Comparison of ENCODE assay signal across 17 mouse cellular contexts in genomic region chr8:91793846-91794245, GRCm38 (mm10). TPM values are rescaled to one million over a fixed set of nuclear protein-coding genes. Genes with fewer than 3 reads are reported as not detected.
DNase-seq lines count a peak whose midpoint lies in the region; ATAC-seq and TF ChIP-seq lines count a peak whose summit lies in the region.
"Had no signal": no experiment of that assay in that cellular context is flagged by ENCODE, and none has a peak within 500 bp of the region (broad histone marks: within the 10 kb centered on the region; RNA-seq: fewer than 3 reads in every experiment).

No protein-coding gene starts in this region.

- no peaks in the 10 kb centered on the region for H3K9me3 ChIP-seq in heart, embryonic 10.5 days
- no peaks in the 10 kb centered on the region for H3K9me3 ChIP-seq in forebrain, embryonic 13.5 days (replicated peaks)
- H3K9me3 ChIP-seq in hindbrain, embryonic 15.5 days = no peaks in the 10 kb centered on the region
- no peaks in the 10 kb centered on the region for H3K9me3 ChIP-seq in midbrain, postnatal 0 days (ENCODE audit: low read length)
- H3K9me3 ChIP-seq: limb, embryonic 13.5 days had no signal

- H3K4me1 ChIP-seq in heart, embryonic 10.5 days = peaks cover 21% of the 10 kb centered on the region
- H3K4me1 ChIP-seq in forebrain, embryonic 13.5 days = peaks cover 14% of the 10 kb centered on the region; the same call in 1 of the 2 replicates
- peaks cover 20% of the 10 kb centered on the region for H3K4me1 ChIP-seq in hindbrain, embryonic 15.5 days (replicated peaks)
- H3K4me1 ChIP-seq in midbrain, postnatal 0 days (ENCODE audit: insufficient read depth, low read length) = peaks cover 7% of the 10 kb centered on the region; the same call in 1 of the 2 replicates

- no peak overlapping the region for H3K4me2 ChIP-seq in forebrain, embryonic 13.5 days
- no peak overlapping the region for H3K4me2 ChIP-seq in hindbrain, embryonic 15.5 days
- no peak overlapping the region for H3K4me2 ChIP-seq in midbrain, postnatal 0 days (ENCODE audit: low read depth, low read length, poor library complexity, severe bottlenecking)
- H3K4me2 ChIP-seq: limb, embryonic 13.5 days had no signal

- no peak for DNase-seq in heart, embryonic 10.5 days (ENCODE audit: low spot score)
- DNase-seq in heart, postnatal 4 days = no peak
- peak; percentile 58 for DNase-seq in midbrain, postnatal 0 days (ENCODE audit: low spot score)
- DNase-seq in adipocyte (ENCODE audit: low spot score) = no peak
- DNase-seq in thymus, postnatal 10 days (ENCODE audit: low spot score in 2 of 2) = no peak
- no peak for DNase-seq in natural killer cell, adult 2 months (ENCODE audit: low spot score in 2 of 2)
- DNase-seq: cerebellum, adult 11-12 months; heart, adult 18-20 months; kidney, postnatal 10 days; lung, adult 2 months; right cerebral cortex, postnatal 14 days; thymus, postnatal 25 days had no signal

- 43% methylated on average over 6 of the region's 6 CpGs for WGBS in heart, embryonic 10.5 days
- WGBS in forebrain, embryonic 13.5 days = 8% methylated on average over 6 of the region's 6 CpGs
- WGBS in hindbrain, embryonic 15.5 days = 21% methylated on average over 6 of the region's 6 CpGs
- WGBS in midbrain, postnatal 0 days = 26% methylated on average over 6 of the region's 6 CpGs

- peaks cover 48% of the 10 kb centered on the region for H3K27me3 ChIP-seq in heart, embryonic 10.5 days (ENCODE audit: insufficient read depth, poor library complexity, severe bottlenecking)
- H3K27me3 ChIP-seq in forebrain, embryonic 13.5 days = peaks cover 76% of the 10 kb centered on the region
- peaks cover 38% of the 10 kb centered on the region for H3K27me3 ChIP-seq in hindbrain, embryonic 15.5 days
- H3K27me3 ChIP-seq in midbrain, postnatal 0 days (ENCODE audit: insufficient read depth, low read length) = peaks cover 21% of the 10 kb centered on the region; the same call in 1 of the 2 replicates

- 0 out of 2 replicates have a peak overlapping the region, but pooled peaks have one; percentile 29 for H3K27ac ChIP-seq in heart, embryonic 10.5 days
- H3K27ac ChIP-seq in forebrain, embryonic 13.5 days = no peak overlapping the region
- no peak overlapping the region for H3K27ac ChIP-seq in hindbrain, embryonic 15.5 days (replicated peaks)
- no peak overlapping the region for H3K27ac ChIP-seq in midbrain, postnatal 0 days (ENCODE audit: low read depth, low read length)
- H3K27ac ChIP-seq: limb, embryonic 13.5 days had no signal

- no peak for TF ChIP-seq CTCF in midbrain, postnatal 0 days (IDR thresholded peaks at IDR 0.05)

- no peak overlapping the region for H3K9ac ChIP-seq in forebrain, embryonic 13.5 days
- no peak overlapping the region for H3K9ac ChIP-seq in hindbrain, embryonic 15.5 days
- H3K9ac ChIP-seq in midbrain, postnatal 0 days (replicated peaks; ENCODE audit: low read length, poor library complexity, severe bottlenecking) = no peak overlapping the region
- H3K9ac ChIP-seq: limb, embryonic 13.5 days had no signal

- peaks cover 4% of the 10 kb centered on the region; the same call in 1 of the 2 replicates for H3K36me3 ChIP-seq in heart, embryonic 10.5 days
- no peaks in the 10 kb centered on the region for H3K36me3 ChIP-seq in forebrain, embryonic 13.5 days (ENCODE audit: poor library complexity, severe bottlenecking)
- H3K36me3 ChIP-seq in hindbrain, embryonic 15.5 days = no peaks in the 10 kb centered on the region
- H3K36me3 ChIP-seq in midbrain, postnatal 0 days (ENCODE audit: insufficient read depth, low read length) = no peaks in the 10 kb centered on the region
- H3K36me3 ChIP-seq: limb, embryonic 13.5 days had no signal

- peak; percentile 65 for ATAC-seq in forebrain, embryonic 13.5 days
- ATAC-seq in hindbrain, embryonic 15.5 days (ENCODE audit: low FRiP score, low read depth) = peak; percentile 60; the same call in 1 of the 2 replicates
- ATAC-seq in midbrain, postnatal 0 days (ENCODE audit: low FRiP score) = no peak; the same call in 1 of the 2 replicates

- no peak overlapping the region for H3K4me3 ChIP-seq in heart, embryonic 10.5 days
- no peak overlapping the region for H3K4me3 ChIP-seq in forebrain, embryonic 13.5 days
- H3K4me3 ChIP-seq in hindbrain, embryonic 15.5 days = no peak overlapping the region
- H3K4me3 ChIP-seq in midbrain, postnatal 0 days (ENCODE audit: low read depth, low read length) = no peak overlapping the region
- H3K4me3 ChIP-seq: limb, embryonic 13.5 days had no signal

RNA-seq across cellular contexts. Expression of gene Irx3, which starts 8.0 kb away (rescaled TPM):
- polyA plus RNA-seq in heart, embryonic 10.5 days (2016; fragmentation: Nextera tagmentation; extraction: Ambion mirVana) = 13.5 and 13.6 TPM in 2 replicates
- 10 to 100 TPM; 24.0 to 29.3 TPM for total RNA-seq in heart, postnatal 4 days (2021)
- 2.7 and 3.8 TPM in 2 replicates for polyA plus RNA-seq in forebrain, embryonic 13.5 days (2015; fragmentation: Nextera tagmentation; extraction: Ambion mirVana)
- 18.3 and 25.3 TPM in 2 replicates for polyA plus RNA-seq in hindbrain, embryonic 15.5 days (2015; fragmentation: Nextera tagmentation; extraction: Ambion mirVana)
- 27.2 and 27.3 TPM in 2 replicates for total RNA-seq in midbrain, postnatal 0 days (2014; rRNA removed)
- 10.6 and 13.4 TPM in 2 replicates for polyA plus RNA-seq in midbrain, postnatal 0 days (2015; fragmentation: Nextera tagmentation; extraction: Ambion mirVana)
- total RNA-seq: hematopoietic stem cell, adult 5-6 weeks; megakaryocyte progenitor cell, adult 5-6 weeks had no signal
